Mouse (Mus musculus) skeletal muscle tissue, adult 2 months (tissue): ENCODE results near the gene Ranbp17.
"Not testable (repeated sequence)": the region's sequence is repeated elsewhere in the genome, so short reads cannot be mapped to it uniquely, and the experiment has no call there.

ENCODE experiments used
- DNase-seq: peaks from one replicate; pipeline ENCODE4 v3.0.0-alpha.2; 2012; ENCODE audit warnings: low read depth, low spot score

Ranbp17 gene

DNA sequence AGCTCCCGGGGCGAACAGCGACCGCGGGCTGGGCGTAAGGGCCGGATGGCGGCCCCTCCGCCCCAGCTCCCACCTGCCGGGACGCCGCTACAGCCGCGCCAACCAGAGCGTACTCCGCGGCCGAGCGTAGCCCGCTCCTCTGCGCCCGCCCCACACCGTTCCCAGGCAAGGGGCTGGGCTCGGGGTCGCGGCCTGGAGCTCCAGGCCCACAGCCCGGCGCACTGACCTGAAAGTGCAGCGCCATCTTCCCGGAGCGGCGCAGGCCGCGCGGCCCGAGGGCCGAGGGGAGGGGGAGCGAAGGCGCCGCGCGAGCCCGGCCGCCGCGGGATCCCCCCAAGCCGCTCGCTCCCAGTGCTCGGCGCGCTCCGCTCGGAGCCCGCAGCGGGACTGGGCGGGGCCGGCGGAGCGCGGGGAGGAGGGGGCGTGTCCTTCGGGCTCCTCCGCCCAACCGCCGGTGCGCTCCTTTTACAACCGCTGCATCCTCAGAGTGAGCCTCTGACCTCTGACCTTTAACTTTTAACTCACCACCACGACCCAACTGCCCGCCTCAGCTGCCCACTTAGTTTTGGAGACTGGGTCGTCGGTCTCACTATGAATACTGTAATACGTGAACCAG lies at the start of gene Ranbp17:
TSS of gene Ranbp17 (minus strand) at position 371 of the 616 bp plus-strand sequence.
- no peak for DNase-seq

DNA sequence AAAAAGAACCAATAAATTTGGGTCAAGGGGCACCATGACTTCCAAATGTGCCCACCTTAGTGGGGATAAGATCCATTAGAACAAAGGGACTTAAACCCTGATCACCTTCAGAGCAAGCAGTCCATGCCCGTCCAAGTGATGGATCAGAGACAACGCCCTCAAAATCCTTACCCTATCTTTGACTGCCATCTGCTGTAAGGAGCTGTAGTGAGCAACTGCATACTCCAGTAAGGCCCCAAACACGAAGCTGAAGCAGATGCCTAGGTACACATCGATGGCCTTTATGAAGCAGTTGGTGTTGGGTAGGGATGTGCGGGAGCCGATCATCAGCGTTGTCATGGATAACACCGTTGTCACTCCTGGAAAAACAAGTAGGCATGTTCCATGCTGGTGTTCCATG lies 40.6 kb upstream of the Ranbp17 start:
- DNase-seq = no peak

DNA sequence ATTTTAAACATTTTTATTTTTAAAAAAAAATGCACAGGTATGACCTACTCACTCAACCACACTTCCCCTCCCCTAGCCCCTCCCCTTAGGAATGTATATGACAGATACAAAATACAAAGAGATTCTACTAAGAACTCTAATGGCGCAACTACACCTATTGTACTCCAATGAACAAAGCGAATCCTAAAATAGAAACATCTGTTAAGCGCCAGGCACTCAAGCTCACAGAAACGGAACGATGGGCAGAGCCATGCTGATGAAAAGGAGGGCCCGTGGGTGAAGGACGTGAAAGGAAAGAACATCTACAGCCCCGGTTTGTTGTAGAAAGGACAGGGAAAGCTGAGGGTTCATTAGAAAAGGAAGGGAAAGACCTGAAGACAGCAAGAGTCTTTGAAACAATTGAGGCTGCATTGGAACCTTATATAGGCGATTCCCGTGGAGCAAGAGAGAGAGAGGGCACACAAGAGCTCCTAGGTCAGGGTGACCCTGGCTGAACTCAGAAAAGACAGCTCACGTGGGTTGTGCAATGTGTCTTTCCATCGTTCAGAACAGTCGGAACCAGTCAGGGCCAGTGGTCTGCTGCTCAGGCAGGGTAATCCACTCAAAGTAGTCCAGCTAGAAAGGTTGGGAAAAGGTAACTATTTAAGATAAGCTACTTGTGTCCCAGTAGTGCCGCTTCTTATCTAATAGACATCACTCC lies 37.5 kb upstream of the Ranbp17 start:
- no peak for DNase-seq

DNA sequence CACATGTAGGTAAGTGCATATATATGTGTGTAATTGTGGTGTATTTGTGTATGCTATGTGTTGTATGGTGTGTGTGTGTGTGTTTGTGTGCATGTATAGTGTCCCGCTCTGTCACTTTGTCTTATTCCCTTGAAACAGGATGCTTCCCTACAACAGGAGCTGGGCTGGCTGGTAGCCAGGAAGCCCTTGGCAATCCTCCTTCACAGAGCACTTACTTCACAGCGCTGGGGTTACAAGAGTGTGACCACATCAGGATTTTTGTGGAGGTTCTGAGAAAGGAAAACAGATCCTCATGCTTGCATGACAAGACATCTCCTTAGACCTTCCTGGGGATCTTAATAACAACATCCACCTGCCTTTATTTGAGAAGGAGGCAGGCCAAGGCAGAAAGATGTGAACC lies 33.8 kb upstream of the Ranbp17 start:
- no peak for DNase-seq

DNA sequence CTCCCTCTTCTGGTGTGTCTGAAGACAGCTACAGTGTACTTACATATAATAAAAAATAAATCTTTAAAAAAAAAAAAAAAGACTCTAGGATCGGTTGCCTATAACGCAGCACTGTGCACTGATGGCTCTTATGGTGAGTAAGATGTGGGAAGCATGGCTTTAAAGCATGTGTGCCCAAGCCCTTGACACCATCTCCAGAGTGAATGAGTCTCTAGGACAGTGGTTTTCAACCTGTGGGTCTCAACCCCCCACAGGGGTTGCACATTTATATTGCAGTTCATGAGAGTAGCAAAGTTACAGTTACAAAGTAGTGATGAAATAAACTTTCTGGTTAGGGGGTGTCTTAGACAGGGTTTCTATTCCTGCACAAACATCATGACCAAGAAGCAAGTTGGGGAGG lies 31.4 kb upstream of the Ranbp17 start:
- no peak for DNase-seq

DNA sequence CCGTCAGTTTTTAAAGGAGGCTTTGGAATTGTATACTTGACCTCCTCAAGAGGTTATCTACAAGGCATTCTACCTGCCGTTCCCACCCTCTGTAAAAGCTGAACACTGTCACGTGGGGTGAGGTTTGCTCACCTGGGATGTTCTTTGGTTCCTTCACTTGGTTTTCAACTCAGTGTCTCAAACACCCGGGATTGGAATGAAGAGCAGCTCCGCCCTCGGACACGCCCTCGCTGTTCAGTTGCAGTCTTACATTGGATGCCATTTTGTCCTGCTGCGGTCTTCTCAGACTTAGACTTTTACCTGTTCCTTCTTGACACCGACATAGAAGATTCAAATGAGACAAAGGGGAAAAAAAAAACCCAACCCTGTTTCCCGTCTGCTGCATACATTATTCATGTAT lies 30.6 kb upstream of the Ranbp17 start:
- DNase-seq = no peak

DNA sequence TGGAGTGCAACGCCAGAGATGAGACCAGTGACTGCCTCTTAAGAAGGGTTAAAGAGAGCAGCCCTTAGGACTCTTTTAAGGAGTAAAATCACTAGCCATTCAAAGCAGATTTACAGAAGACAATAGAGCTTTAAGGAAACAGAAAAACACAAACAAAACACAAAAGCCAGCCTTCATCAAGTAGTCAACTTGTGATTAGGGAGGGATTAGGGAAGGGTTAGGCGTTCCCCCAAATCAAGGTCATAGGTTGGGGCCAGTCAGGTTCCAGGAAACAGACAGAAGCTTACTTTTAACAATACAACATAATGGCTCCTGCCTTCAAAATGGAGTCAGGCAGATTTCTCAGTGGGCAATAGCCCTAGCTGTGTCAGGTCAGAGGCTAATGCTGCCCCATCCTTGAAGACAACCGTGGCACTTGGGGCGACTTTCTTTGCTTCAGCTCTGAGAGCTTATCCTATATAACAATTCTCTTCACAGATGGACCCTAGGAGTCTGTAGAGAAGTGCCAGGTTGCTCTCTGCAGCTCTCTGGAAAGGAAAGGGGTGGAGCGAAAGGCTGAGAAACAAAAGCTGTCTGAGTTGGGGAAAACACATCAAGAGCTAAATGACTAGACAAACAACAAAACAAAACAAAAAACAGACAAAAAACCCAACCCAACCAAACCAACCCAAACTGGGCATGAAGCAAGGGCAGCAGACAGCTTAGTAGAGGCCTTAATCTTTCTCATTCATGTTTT lies 24.0 kb upstream of the Ranbp17 start:
- DNase-seq = no peak

DNA sequence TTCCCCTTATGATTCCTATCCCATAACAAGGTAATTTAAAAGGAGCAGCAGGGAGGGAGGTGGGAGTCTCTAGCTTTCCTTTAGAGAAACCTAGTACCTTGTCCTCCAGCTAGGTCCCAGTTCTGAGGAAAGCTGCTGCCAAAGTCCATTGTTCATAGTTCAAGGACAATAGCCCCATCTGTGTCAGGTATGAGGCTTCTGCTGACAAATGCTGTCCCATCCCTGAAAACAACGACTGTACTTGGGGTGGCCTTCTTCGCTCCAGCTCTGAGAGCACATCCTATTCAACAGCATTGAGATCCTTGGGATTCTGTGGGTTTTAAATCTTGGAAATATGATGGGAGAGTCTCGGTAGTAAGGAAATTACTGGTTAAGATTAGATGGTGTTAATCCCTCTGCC lies 23.1 kb upstream of the Ranbp17 start:
- no peak for DNase-seq

DNA sequence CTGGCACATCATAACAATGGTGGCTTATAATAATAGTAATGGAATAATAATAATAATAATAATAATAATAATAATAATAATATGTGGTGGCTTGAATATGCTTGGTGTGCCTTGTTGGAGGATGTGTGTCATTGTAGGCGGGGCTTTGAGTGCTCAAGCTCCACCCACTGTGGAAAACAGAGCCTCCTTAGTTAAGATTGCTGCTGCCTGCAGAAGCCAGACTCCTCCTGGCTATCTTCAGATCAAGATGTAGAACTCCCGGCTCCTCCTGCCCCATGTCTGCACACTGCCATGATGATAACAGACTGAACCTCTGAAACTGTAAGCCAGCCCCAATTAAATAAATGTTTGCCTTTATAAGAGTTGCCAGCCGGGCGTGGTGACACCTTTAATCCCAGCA lies 21.0 kb upstream of the Ranbp17 start:
- no peak for DNase-seq

DNA sequence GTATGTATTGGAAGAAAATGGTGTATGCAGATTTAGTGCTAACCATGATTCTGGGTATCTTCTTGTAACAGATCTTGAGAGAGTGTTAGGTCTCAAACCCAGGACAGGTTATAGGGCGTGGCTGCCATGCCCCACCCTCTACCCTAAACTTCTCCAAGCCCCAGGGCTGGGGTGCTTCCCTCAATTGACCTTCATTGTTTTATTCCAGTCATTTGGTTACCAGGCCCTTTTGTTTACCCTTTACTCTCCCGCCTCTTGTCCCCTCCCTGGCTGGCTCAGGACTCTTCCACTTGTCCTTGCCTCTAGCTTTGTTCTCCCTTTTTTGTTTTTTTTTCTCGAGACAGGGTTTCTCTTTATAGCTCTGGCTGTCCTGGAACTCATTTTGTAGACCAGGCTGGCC lies 20.0 kb upstream of the Ranbp17 start:
- DNase-seq = no peak

DNA sequence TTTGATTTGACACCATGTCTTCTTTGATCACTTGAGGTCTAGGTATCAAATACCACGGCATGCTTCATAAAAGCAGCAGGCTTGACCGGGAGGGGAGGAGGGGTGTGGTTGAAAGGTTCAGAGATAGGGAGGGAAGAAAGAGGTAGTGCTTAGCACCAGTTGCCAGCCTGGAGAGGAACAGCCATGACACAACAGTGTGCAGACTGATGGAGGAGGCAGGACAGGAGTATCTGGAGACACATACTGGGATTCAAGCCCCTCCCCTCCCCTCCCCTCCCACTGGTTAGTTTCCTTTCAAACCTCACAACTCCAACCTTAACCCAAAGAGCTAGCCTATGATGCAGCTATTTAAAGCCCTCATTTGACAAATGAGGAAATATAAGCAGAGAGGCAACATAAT lies 16.0 kb upstream of the Ranbp17 start:
- DNase-seq = no peak

DNA sequence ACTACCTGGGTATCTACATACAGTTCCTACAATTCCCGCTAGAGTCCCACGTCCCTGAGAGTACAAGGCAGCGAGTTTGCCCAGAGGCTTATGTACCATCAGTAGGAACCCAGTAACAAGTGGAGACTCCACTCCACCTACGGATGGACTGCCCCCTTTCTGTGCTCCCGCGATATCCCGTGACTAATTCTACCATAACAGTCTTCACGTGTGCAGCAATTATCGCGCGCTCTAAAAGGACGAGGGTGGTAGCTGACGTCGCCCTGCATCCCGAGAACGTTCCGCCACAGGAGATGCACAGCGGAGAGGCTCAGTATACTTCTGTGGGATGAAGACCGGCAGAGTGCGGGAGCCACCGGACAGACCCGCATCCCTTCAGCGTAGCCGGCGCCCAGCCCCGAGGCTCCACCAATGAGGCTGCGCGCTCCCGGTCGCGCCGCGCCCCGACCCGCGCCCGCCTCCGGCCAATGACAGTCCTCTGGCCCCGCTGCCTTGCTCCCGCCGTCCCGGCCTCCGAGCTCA lies 631 bp downstream of the Ranbp17 start:
- DNase-seq = no peak

DNA sequence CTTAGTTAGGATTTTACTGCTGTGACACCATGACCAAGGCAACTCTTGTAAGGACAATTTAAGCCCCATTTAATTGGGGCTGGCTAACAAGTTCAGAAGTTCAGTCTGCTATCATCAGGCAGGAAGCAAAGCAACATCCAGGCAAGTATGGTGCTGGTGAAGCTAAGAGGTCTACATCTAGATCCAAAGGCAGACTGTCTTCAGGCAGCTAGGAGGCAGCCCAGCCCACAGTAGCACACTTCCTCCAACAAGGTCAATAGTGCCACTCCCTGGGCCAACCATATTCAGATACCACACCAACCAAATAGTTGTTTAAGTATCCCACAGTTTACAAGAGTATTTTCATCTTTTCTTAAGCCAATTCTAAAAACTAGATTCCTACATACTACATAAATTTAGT lies 4.1 kb downstream of the Ranbp17 start:
- DNase-seq = no peak

DNA sequence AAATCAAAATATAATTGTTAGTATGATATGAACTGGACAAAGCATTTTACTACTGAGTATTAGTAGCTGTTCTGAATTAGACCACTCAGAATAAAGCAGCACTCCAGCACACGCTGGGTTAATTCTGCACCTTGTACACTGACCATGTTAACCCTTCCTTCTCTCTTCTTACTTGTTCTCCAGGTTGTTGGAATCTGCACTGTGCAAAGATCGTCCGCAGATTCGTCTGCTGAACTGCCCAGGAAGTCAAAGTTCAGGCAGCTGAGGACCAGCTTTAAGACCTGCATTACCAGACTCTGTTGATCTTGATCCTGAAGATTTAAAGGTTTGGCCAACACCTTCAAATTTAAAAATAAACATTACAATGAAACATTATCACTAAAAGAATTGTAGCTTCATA lies 27.8 kb downstream of the Ranbp17 start:
- no peak for DNase-seq

DNA sequence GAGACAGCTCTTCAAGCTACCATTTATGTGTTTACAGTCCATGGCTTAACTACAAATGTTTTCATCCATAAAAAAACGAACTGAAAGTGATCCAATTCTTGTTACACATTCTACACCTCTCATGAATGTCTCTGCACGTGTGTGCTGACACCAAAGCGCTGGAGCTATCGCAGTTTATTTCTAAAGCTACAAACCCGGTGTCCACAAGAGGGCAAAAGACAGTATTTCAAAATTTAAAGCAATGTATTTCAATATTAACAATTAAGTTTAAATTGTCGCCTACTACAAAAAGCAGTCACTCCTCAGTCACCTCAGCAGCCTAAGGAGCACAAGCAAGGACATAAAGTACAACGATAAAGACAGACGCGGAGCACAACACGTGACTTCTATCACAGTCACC lies 33.1 kb downstream of the Ranbp17 start:
- DNase-seq = no peak

DNA sequence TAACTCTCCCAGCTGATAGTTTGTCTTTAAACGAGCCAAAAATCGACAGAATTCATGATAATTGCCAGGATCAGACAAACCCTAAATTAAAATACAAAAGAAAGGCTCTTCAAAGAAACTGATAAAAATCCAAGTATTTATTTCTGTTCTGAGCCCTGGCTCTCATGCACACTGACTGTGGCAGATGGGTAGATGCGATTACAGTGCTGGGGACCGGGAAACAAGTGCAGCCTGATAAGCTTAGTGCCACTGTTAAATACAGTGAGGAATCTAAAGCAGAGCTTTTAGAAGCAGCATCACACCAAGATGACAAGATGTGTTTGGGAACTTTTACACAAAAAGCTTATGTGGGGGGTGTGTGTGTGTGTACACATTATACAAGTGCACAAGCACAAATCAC lies 34.3 kb downstream of the Ranbp17 start:
- DNase-seq = no peak

DNA sequence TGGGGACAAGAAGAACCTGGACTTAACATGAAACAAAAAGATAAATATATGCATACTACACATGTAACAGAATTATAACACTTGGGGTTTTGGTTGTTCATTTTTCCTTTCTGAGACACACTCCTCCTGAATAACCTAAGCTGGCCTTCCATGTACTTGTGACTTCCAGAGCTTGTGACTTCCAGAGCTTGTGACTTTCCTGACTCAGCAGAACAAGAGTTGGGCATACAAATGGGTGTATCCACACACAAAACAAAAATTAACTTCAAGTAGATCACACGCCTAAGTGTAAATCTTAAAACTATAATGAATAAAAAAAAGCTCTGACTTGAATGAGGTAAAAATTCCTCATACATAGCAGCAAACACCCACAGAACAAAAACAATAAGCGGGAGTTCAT lies 36.9 kb downstream of the Ranbp17 start:
- no peak for DNase-seq

DNA sequence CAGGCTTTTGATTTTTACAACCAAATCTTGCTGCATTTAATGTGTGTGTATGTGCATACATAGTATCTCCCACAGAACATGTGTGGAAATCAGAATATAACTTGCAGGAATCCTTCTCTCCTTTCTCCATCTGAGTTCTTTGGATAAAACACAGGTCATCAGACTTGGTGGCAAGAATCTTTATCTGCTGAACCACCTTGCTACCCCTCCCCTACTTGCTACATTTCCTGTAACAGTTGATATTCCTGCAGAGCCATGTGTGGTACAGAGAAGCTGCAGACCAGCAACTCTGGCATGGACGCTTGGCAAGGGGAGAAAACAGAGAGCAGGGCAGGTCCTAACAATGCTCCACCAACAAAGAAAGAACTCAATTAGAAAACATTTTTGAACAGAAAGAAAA lies 52.4 kb downstream of the Ranbp17 start:
- DNase-seq = no peak

DNA sequence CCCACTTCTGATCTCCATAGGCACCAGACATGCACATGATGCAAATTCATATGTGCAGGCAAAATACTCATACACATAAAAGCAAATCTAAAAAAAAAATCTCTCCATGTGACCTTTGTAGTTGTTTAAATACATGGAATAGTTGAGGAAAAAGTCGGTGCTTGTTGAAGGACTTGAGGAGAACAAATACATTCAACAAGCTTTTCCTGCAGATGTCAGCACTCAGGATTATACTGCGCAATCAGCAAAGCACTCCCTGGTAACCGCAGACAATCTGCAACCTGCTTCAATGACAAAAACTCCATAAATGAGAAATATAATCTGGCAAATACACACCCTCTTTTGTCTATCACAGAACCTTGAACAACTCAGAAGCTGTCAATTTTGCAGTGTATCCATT lies 59.5 kb downstream of the Ranbp17 start:
- DNase-seq = no peak

DNA sequence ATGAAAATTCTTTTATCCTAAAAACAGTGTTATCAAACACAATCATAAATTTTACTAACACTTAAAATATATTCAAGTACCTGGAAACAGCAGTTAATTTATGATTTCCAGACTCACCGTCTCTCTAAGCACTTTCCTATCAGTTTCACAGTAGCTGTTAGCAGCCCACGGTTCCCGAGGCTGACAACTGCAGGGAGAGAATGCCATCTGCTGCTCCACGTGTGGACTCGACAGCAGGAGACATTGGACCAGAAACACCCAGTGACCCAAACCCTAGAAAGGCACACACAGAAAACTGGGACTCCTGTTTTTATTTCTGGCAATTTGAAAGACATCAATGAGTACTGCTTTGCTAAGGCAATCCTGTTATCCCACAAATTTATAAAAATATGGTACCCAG lies 79.7 kb downstream of the Ranbp17 start:
- no peak for DNase-seq

DNA sequence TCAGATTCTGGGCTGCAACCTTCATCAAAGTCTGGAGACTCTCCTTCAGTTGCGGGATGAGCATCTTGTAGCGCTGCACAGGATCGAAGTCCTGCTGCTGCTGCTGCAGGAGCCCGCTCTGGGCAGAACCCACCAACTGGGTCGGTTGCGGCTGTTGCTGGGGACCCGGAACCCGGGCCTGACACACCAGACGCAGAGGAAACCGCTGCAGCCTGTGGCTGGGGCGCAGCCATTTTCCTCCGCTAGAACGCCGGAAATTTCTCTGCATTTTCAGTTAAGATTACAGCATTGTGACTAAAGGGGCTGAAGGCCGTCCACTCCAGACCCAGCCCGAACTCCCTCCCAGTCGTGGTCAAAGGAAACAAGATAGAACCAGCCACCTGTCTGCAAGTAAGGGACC lies 85.3 kb downstream of the Ranbp17 start:
- not testable (repeated sequence) for DNase-seq

DNA sequence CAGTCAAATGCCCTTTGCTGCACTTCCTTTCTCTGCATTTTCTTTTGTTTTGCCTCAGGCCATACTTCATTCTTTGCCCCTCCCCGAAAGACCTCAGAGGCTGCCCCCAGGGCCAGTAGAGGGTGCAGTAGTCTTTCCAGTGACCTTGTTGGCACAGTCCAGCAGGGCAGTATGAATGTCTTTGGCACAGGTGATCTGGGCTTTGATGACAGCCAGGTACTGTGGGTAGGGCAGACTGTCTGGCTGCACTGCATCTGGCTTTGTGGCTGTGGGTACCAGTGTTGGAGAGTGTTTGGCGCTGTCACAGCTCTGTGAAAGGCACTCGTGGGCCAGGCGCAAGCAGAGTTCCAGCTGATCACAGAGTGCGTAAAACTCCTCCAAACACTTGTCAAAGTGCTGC lies 85.8 kb downstream of the Ranbp17 start:
- not testable (repeated sequence) for DNase-seq

DNA sequence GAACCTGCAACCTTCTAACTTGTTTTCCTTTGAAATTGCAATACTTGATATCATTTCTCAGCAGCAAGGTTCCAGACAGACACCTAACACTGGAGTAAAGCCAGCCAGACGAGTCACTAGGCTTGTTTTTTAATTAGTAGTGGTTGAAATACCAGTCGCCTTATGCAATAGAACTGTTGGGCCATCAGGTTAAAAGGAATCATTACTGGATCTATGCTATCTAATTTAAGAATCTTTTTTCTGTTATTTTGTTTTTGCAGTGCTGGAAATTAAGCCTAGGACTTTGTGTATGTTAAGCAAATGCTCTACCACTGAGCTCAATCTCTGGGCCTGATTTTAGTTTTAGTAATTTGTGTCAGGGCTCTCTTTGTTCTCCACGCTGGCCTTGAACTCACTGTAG lies 91.3 kb downstream of the Ranbp17 start:
- DNase-seq = no peak
